Mouse (Mus musculus): ENCODE data around the gene Prdm16.

DNA sequence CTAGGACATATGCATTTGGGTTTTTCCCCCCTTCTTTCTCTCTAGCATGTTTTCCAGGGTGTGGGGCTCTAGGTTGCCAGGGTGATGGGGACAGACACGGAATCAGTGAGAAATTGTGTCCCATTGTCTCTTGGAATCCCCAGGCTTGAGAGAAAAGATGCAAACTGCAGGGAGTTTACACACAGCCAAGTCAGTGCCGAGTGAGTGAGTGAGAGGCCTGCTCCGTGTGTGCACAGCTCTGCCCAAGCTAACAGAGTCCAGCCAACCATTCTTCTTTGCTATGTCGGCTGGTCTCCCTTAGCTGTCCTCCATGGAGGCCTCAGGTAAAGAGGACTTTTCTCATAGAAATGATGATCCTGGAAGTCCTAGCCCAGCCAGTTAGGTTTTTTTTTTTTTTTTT is 233.7 kb downstream of the Prdm16 start:
- TF ChIP-seq ZC3H11A (IDR thresholded peaks at IDR 0.05; ENCODE audit: borderline replicate concordance, low read depth, low read length) (no peak), HCFC1 (IDR thresholded peaks at IDR 0.05; ENCODE audit: borderline replicate concordance, insufficient read depth, low read length) (no peak), MAFK (IDR thresholded peaks at IDR 0.05; ENCODE audit: insufficient read depth, low read depth, low read length) (no peak), ZNF384 (IDR thresholded peaks at IDR 0.05; ENCODE audit: low read depth, low read length) (no peak), CHD2 (IDR thresholded peaks at IDR 0.05; ENCODE audit: low read depth, low read length) (no peak)
